Mouse (Mus musculus) layer of hippocampus, adult 2 months (tissue): ENCODE data around the gene Optn. TPM values are rescaled to one million over a fixed set of nuclear protein-coding genes. Genes with fewer than 3 reads are reported as not detected.

ENCODE experiments used
- DNase-seq, 2 experiments: peaks; one replicate each; pipeline ENCODE4 v3.0.0; 2022; ENCODE audit warnings: low spot score in 2 of 2
- H3K27ac ChIP-seq: fragments of 200-600 bp; 2 replicates; pipeline ENCODE4 v1.8.1; 2022
- H3K4me3 ChIP-seq: fragments of 200-600 bp; 2 replicates; pipeline ENCODE4 v1.8.1; 2022; ENCODE audit warnings: mild to moderate bottlenecking
- CTCF ChIP-seq: fragments of 200-600 bp; conservative IDR thresholded peaks from 2 replicates; pipeline ENCODE4 v1.8.1; 2022; ENCODE audit warnings: antibody characterized with exemption, mild to moderate bottlenecking, moderate library complexity
- total RNA-seq, 2 experiments: library from RNA; stranded (reverse); gene quantifications; 2 replicates each; pipeline ENCODE4 v1.2.3; 2021

The Optn gene
- total RNA-seq, 2 experiments from 2014 or later: 13.5 to 14.1 TPM

- DNase-seq: no peak
- no peak overlapping the region for H3K27ac ChIP-seq
- TF ChIP-seq CTCF: no peak
- H3K4me3 ChIP-seq: no peak overlapping the region
Observed at GRCm38 (mm10) chr2:5045269-5045965, 18.4 kb downstream of the Optn start.

GRCm38 (mm10) chr2:5044321-5044720 is 19.5 kb downstream of the Optn start:
- TF ChIP-seq CTCF: no peak
- H3K4me3 ChIP-seq: no peak overlapping the region
- H3K27ac ChIP-seq: no peak overlapping the region
- DNase-seq: no peak

GRCm38 (mm10) chr2:5043476-5043761 is 20.4 kb downstream of the Optn start:
- Histone ChIP-seq H3K27ac (no peak overlapping the region), H3K4me3 (no peak overlapping the region)
- no peak for DNase-seq
- TF ChIP-seq CTCF: no peak

- no peak for TF ChIP-seq CTCF
- no peak for DNase-seq
- H3K27ac ChIP-seq: no peak overlapping the region
- H3K4me3 ChIP-seq: no peak overlapping the region
Observed at GRCm38 (mm10) chr2:5042616-5043475, 21.0 kb downstream of the Optn start.

GRCm38 (mm10) chr2:5041854-5042253 is 22.0 kb downstream of the Optn start:
- DNase-seq: no peak
- no peak overlapping the region for H3K4me3 ChIP-seq
- no peak overlapping the region for H3K27ac ChIP-seq
- TF ChIP-seq CTCF: no peak

- no peak for DNase-seq
- TF ChIP-seq CTCF: no peak
- H3K27ac ChIP-seq: no peak overlapping the region
Observed at GRCm38 (mm10) chr2:5040281-5041161, 23.3 kb downstream of the Optn start.

DNA sequence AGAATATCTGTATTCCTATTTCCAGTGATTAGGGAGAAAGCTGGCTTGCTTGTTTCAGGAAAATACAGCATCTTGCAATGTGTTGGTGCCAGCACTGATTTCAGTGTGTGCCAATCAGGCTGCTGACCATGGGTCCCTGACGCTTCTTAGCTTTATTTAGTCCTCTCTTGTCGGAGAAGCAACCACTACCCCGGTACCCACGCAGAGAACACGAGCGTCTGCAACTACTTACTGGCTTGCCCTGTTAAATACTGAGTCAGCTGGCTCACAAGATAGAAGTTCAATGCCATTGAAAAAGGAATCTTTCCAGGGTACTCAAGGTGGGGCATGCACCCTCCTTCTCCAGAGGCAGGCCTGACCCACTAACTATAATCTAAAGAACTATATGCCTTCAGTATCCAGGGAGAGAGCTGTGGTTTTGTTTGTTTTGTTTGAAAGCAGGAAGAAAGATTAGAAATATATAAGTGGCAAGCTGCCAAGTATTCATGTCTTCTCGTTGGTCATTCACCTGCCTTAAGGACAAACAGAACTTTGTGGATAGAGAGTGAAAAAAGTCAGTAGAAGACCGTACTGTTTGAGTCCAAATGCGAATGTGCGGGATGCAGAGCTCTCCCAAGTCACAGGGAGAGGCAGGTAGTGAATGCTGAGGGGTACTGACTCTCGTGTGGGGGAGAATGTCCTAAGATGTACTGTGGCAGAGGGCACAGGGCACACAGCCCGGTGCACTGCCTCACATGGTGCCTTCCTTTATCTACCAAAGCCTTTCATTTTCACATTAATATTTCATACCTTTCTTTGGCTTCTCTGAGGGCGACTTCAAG is 24.3 kb downstream of the Optn start:
- no peak for TF ChIP-seq CTCF
- H3K27ac ChIP-seq: no peak overlapping the region
- H3K4me3 ChIP-seq: no peak overlapping the region
- DNase-seq: no peak

More at GRCm38 (mm10) chr2:5040281-5041161, 23.3 kb downstream of the Optn start:
- H3K4me3 ChIP-seq: no peak overlapping the region

DNA sequence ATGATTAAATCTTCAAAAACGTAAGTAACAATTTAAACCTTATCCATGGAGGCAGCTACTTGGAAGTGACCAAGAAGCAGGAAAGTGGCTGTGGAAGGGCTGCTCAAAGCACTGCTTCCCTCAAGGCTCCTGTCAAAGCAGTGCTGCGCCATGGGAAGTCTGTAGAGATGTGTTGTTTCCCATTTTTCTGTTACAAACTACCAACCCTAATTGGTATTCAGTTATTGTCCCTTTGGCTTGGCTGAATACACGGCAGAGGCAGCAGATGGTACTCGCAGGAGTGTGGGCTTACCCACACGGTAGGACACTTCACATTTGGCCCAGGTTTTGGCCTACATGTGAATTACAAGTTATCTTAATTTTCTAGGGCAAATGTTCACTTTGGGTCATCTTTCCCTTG is 25.5 kb downstream of the Optn start:
- DNase-seq: no peak
- no peak for TF ChIP-seq CTCF
- no peak overlapping the region for H3K27ac ChIP-seq
- no peak overlapping the region for H3K4me3 ChIP-seq

DNA sequence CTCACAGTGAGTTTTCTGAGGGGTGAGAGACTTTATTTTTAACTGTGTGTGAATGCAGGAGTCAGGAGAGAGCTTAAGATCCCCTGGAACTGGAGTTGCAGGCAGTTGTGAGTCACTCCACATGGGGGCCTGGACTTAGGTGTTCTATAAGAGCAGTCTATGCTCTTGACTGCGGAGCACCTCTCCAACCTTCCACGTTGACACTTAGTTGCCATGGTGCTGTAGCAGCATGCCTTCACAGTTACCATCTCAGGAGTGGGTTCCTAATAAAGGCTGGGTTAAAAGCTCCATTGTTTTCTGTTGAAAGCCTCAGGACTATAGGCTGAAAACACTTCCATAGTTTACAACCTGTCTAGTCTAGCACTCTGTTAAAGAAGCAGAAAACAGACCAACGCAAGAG is 26.5 kb downstream of the Optn start:
- TF ChIP-seq CTCF: no peak
- H3K27ac ChIP-seq: no peak overlapping the region
- no peak overlapping the region for H3K4me3 ChIP-seq
- no peak for DNase-seq

- Histone ChIP-seq H3K4me3 (no peak overlapping the region), H3K27ac (no peak overlapping the region)
Observed at GRCm38 (mm10) chr2:5036411-5037076, 27.3 kb downstream of the Optn start.

DNA sequence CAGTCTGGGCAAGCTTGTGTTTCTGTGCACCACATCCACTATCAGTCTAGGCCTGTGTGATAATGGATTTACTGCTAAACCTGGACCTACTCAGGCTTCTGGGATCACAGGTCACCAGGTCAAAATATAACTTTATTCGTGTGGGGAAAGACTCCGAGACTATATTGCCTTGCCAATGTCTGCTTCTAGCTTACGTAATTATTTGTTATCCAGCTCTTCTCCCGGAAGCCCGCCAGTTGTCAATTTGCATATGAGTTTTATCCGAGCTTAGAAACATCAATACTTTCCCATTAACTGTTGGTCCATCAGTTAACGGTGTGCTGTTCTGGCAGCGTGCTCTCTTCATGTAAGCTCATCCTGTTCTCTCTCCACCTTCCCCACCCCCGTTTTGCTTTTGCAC is 28.6 kb downstream of the Optn start:
- no peak overlapping the region for H3K4me3 ChIP-seq
- DNase-seq: no peak
- no peak for TF ChIP-seq CTCF
- H3K27ac ChIP-seq: no peak overlapping the region

More at GRCm38 (mm10) chr2:5036411-5037076, 27.3 kb downstream of the Optn start:
- no peak for TF ChIP-seq CTCF
- no peak for DNase-seq

DNA sequence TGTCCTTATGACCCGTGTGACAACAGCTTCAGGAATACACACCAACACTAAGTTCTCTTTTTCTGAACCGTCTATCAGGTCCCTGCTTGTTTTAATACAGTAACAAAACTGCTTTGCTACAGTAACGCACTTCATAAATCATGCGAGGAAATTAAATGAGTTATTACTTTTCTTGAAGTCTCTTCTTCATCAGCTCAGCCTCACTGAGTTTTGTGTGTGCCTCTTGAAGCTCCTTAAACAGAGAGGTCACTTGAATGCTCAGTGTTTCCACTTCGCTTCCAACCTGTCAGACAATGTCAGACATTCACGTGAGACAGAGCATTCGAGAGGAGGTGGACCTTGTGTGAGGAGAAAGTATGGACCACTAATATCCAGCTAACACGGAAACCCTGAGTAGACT is 29.1 kb downstream of the Optn start:
- no peak for TF ChIP-seq CTCF
- DNase-seq: no peak
- no peak overlapping the region for H3K27ac ChIP-seq
- no peak overlapping the region for H3K4me3 ChIP-seq
